Mouse (Mus musculus) myocyte (in vitro differentiated cells): ENCODE results near the gene Rtbdn.

ENCODE experiments used
- MYOD1 ChIP-seq, 3 experiments: IDR thresholded peaks; one replicate each; pipeline ENCODE4 v1.6.1; 2011; ENCODE audit warnings: control low read depth in 2 of 3, low read depth in 2 of 3, mild to moderate bottlenecking in 2 of 3, moderate library complexity in 1 of 3; ENCODE audit not compliant: insufficient read length in 2 of 3, control insufficient read depth in 1 of 3
- POLR2A ChIP-seq: IDR thresholded peaks from one replicate; pipeline ENCODE4 v1.6.1; 2011; ENCODE audit warnings: low read depth, mild to moderate bottlenecking, control low read depth, moderate library complexity; ENCODE audit not compliant: insufficient read length
- POLR2AphosphoS2 ChIP-seq: IDR thresholded peaks from one replicate; pipeline ENCODE4 v1.6.1; 2011; ENCODE audit warnings: low read depth, control low read depth; ENCODE audit not compliant: insufficient read length
- TCF12 ChIP-seq: IDR thresholded peaks from one replicate; pipeline ENCODE4 v1.6.1; 2011; ENCODE audit warnings: mild to moderate bottlenecking, control low read depth; ENCODE audit not compliant: poor library complexity, insufficient read depth, severe bottlenecking

DNA sequence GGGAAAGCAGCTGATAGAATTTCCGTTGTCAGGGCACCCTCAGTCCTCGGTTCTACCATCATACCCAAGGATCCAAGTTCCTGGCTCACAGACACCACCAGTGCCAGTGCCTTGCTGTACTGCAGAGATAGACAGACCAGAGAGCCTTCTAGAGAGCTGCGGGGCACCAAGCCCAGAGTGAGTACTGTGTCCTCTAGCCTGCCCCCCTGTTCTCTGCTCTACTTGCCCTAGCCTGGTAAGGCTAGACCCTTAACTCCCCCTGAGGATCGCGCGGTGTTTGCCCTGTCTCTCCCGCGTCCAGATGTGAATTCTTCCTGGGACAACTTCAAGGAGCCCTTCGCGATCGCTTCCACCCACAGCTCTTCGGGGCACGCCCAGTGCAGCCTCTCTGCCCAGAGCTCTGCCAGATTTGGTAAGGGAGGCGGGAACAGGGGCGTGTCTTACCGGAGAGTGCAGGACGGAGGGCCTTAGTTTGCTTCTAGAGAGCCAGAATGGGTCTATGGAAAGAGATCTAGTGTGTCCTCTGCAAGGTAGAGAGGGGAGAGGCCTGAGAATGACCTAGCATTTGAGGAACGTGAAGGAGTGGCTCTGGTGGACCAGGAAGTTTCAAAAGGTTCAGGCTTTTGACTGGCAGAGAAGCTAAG lies 5.9 kb downstream of the Rtbdn start:
- TF ChIP-seq POLR2AphosphoS2: no peak
- no peak for TF ChIP-seq POLR2A
- no peak for TF ChIP-seq MYOD1 (IDR thresholded peaks at IDR 0.05; ENCODE audit: control insufficient read depth in 1 of 3, insufficient read length in 2 of 3, low read depth in 2 of 3)
- no peak for TF ChIP-seq TCF12
